Mouse (Mus musculus): ENCODE measurements around the gene Slc16a2. TPM values are rescaled to one million over a fixed set of nuclear protein-coding genes. Genes with fewer than 3 reads are reported as not detected.

Slc16a2 gene
- polyA plus RNA-seq, 1 experiment from 2014 or later, result 31.6 TPM

- WGBS, result 50% methylated on average over 12 of the region's 12 CpGs
- no peaks in the 10 kb centered on the region for H3K9me3 ChIP-seq (ENCODE audit: control insufficient read depth, low read length)
- DNase-seq (no peak), ATAC-seq (ENCODE audit: low FRiP score, low TSS enrichment) (no peak)
- no peak overlapping the region for H3K4me3 ChIP-seq (replicated peaks; ENCODE audit: low read depth, low read length)
- no peaks in the 10 kb centered on the region for H3K4me1 ChIP-seq (ENCODE audit: control insufficient read depth, insufficient read depth, low read length)
- H3K9ac ChIP-seq (replicated peaks; ENCODE audit: low read length), result no peak overlapping the region
- H3K4me2 ChIP-seq (ENCODE audit: low read length), result no peak overlapping the region
- peaks cover 24% of the 10 kb centered on the region; the same call in 1 of the 2 replicates for H3K27me3 ChIP-seq (ENCODE audit: control insufficient read depth, insufficient read depth, low read length)
- no peak overlapping the region for H3K27ac ChIP-seq (replicated peaks; ENCODE audit: low read depth, low read length)
- H3K36me3 ChIP-seq (ENCODE audit: control insufficient read depth, insufficient read depth, low read length), result no peaks in the 10 kb centered on the region
These were observed 102.1 kb downstream of the Slc16a2 start for GRCm38 (mm10) chrX:103719618-103720185.

- H3K36me3 ChIP-seq (ENCODE audit: control insufficient read depth, insufficient read depth, low read length), result no peaks in the 10 kb centered on the region
- no peak overlapping the region for H3K27ac ChIP-seq (replicated peaks; ENCODE audit: low read depth, low read length)
- H3K9me3 ChIP-seq (ENCODE audit: control insufficient read depth, low read length), result no peaks in the 10 kb centered on the region
- no peak for ATAC-seq (ENCODE audit: low FRiP score, low TSS enrichment)
- DNase-seq, result no peak
- H3K4me3 ChIP-seq (replicated peaks; ENCODE audit: low read depth, low read length), result no peak overlapping the region
- no peaks in the 10 kb centered on the region for H3K4me1 ChIP-seq (ENCODE audit: control insufficient read depth, insufficient read depth, low read length)
- 50% methylated on average over 7 of the region's 7 CpGs for WGBS
- H3K4me2 ChIP-seq (ENCODE audit: low read length), result no peak overlapping the region
- H3K27me3 ChIP-seq (ENCODE audit: control insufficient read depth, insufficient read depth, low read length), result peaks cover 20% of the 10 kb centered on the region
- H3K9ac ChIP-seq (replicated peaks; ENCODE audit: low read length), result no peak overlapping the region
These were observed 108.9 kb downstream of the Slc16a2 start for GRCm38 (mm10) chrX:103712922-103713321.

GRCm38 (mm10) chrX:103709671-103710070 lies 112.1 kb downstream of the Slc16a2 start:
- Histone ChIP-seq H3K4me1 (ENCODE audit: control insufficient read depth, insufficient read depth, low read length) (no peaks in the 10 kb centered on the region), H3K4me3 (replicated peaks; ENCODE audit: low read depth, low read length) (no peak overlapping the region), H3K36me3 (ENCODE audit: control insufficient read depth, insufficient read depth, low read length) (no peaks in the 10 kb centered on the region), H3K9me3 (ENCODE audit: control insufficient read depth, low read length) (no peaks in the 10 kb centered on the region), H3K4me2 (ENCODE audit: low read length) (no peak overlapping the region), H3K27me3 (ENCODE audit: control insufficient read depth, insufficient read depth, low read length) (peaks cover 18% of the 10 kb centered on the region), H3K27ac (replicated peaks; ENCODE audit: low read depth, low read length) (no peak overlapping the region), H3K9ac (replicated peaks; ENCODE audit: low read length) (no peak overlapping the region)
- WGBS, result 49% methylated on average over 2 of the region's 2 CpGs
- DNase-seq (no peak), ATAC-seq (ENCODE audit: low FRiP score, low TSS enrichment) (no peak)

GRCm38 (mm10) chrX:103708592-103708991 lies 113.2 kb downstream of the Slc16a2 start:
- no peak overlapping the region for H3K27ac ChIP-seq (replicated peaks; ENCODE audit: low read depth, low read length)
- no peak overlapping the region for H3K4me2 ChIP-seq (ENCODE audit: low read length)
- H3K9me3 ChIP-seq (ENCODE audit: control insufficient read depth, low read length), result no peaks in the 10 kb centered on the region
- WGBS, result 73% methylated on average over 1 of the region's 1 CpGs
- peaks cover 17% of the 10 kb centered on the region for H3K27me3 ChIP-seq (ENCODE audit: control insufficient read depth, insufficient read depth, low read length)
- no peak overlapping the region for H3K9ac ChIP-seq (replicated peaks; ENCODE audit: low read length)
- H3K4me1 ChIP-seq (ENCODE audit: control insufficient read depth, insufficient read depth, low read length), result 0 out of 2 replicates have a peak, but pooled peaks cover 4% of the 10 kb centered on the region
- no peak overlapping the region for H3K4me3 ChIP-seq (replicated peaks; ENCODE audit: low read depth, low read length)
- H3K36me3 ChIP-seq (ENCODE audit: control insufficient read depth, insufficient read depth, low read length), result no peaks in the 10 kb centered on the region
- ATAC-seq (ENCODE audit: low FRiP score, low TSS enrichment) (no peak), DNase-seq (no peak)

- H3K27ac ChIP-seq (replicated peaks; ENCODE audit: low read depth, low read length), result no peak overlapping the region
- peaks cover 39% of the 10 kb centered on the region; the same call in 1 of the 2 replicates for H3K27me3 ChIP-seq (ENCODE audit: control insufficient read depth, insufficient read depth, low read length)
- WGBS, result 92% methylated on average over 4 of the region's 4 CpGs
- 0 out of 2 replicates have a peak, but pooled peaks cover 4% of the 10 kb centered on the region for H3K4me1 ChIP-seq (ENCODE audit: control insufficient read depth, insufficient read depth, low read length)
- H3K9ac ChIP-seq (replicated peaks; ENCODE audit: low read length), result no peak overlapping the region
- H3K9me3 ChIP-seq (ENCODE audit: control insufficient read depth, low read length), result no peaks in the 10 kb centered on the region
- DNase-seq (no peak), ATAC-seq (ENCODE audit: low FRiP score, low TSS enrichment) (no peak)
- no peak overlapping the region for H3K4me2 ChIP-seq (ENCODE audit: low read length)
- no peaks in the 10 kb centered on the region for H3K36me3 ChIP-seq (ENCODE audit: control insufficient read depth, insufficient read depth, low read length)
- no peak overlapping the region for H3K4me3 ChIP-seq (replicated peaks; ENCODE audit: low read depth, low read length)
These were observed 117.2 kb downstream of the Slc16a2 start for GRCm38 (mm10) chrX:103704611-103705010.

- Histone ChIP-seq H3K4me3 (replicated peaks; ENCODE audit: low read depth, low read length) (no peak overlapping the region), H3K27ac (replicated peaks; ENCODE audit: low read depth, low read length) (no peak overlapping the region), H3K4me2 (ENCODE audit: low read length) (no peak overlapping the region), H3K9me3 (ENCODE audit: control insufficient read depth, low read length) (no peaks in the 10 kb centered on the region), H3K36me3 (ENCODE audit: control insufficient read depth, insufficient read depth, low read length) (no peaks in the 10 kb centered on the region), H3K4me1 (ENCODE audit: control insufficient read depth, insufficient read depth, low read length) (0 out of 2 replicates have a peak, but pooled peaks cover 4% of the 10 kb centered on the region), H3K9ac (replicated peaks; ENCODE audit: low read length) (no peak overlapping the region), H3K27me3 (ENCODE audit: control insufficient read depth, insufficient read depth, low read length) (peaks cover 39% of the 10 kb centered on the region; the same call in 1 of the 2 replicates)
- whole genome bisulfite sequencing, result 45% methylated on average over 4 of the region's 4 CpGs
- peak; percentile 55; the same call in 1 of the 2 replicates for ATAC-seq (ENCODE audit: low FRiP score, low TSS enrichment)
- DNase-seq, result peak; percentile 82
These were observed 117.8 kb downstream of the Slc16a2 start for GRCm38 (mm10) chrX:103704024-103704423.

GRCm38 (mm10) chrX:103697796-103698195 lies 124.0 kb downstream of the Slc16a2 start:
- Histone ChIP-seq H3K4me1 (ENCODE audit: control insufficient read depth, insufficient read depth, low read length) (0 out of 2 replicates have a peak, but pooled peaks cover 6% of the 10 kb centered on the region), H3K27me3 (ENCODE audit: control insufficient read depth, insufficient read depth, low read length) (peaks cover 48% of the 10 kb centered on the region), H3K4me3 (replicated peaks; ENCODE audit: low read depth, low read length) (no peak overlapping the region), H3K36me3 (ENCODE audit: control insufficient read depth, insufficient read depth, low read length) (no peaks in the 10 kb centered on the region), H3K9ac (replicated peaks; ENCODE audit: low read length) (no peak overlapping the region), H3K27ac (replicated peaks; ENCODE audit: low read depth, low read length) (no peak overlapping the region; the same call in 1 of the 2 replicates), H3K9me3 (ENCODE audit: control insufficient read depth, low read length) (no peaks in the 10 kb centered on the region), H3K4me2 (ENCODE audit: low read length) (no peak overlapping the region)
- ATAC-seq (ENCODE audit: low FRiP score, low TSS enrichment), result no peak
- WGBS, result 71% methylated on average over 2 of the region's 2 CpGs
- no peak for DNase-seq

- Histone ChIP-seq H3K9me3 (ENCODE audit: control insufficient read depth, low read length) (no peaks in the 10 kb centered on the region), H3K36me3 (ENCODE audit: control insufficient read depth, insufficient read depth, low read length) (no peaks in the 10 kb centered on the region), H3K4me3 (replicated peaks; ENCODE audit: low read depth, low read length) (peak overlapping the region; percentile 14; the same call in 1 of the 2 replicates), H3K9ac (replicated peaks; ENCODE audit: low read length) (peak overlapping the region; percentile 29; the same call in 1 of the 2 replicates), H3K4me1 (ENCODE audit: control insufficient read depth, insufficient read depth, low read length) (0 out of 2 replicates have a peak, but pooled peaks cover 6% of the 10 kb centered on the region), H3K27ac (replicated peaks; ENCODE audit: low read depth, low read length) (peak overlapping the region; percentile 82), H3K27me3 (ENCODE audit: control insufficient read depth, insufficient read depth, low read length) (peaks cover 50% of the 10 kb centered on the region), H3K4me2 (ENCODE audit: low read length) (peak overlapping the region; percentile 71)
- WGBS, result 9% methylated on average over 9 of the region's 9 CpGs
- DNase-seq, result peak; percentile 76
- peak; percentile 76 for ATAC-seq (ENCODE audit: low FRiP score, low TSS enrichment)
These were observed 125.7 kb downstream of the Slc16a2 start for GRCm38 (mm10) chrX:103696081-103696519.

Data from midbrain, embryonic 14.5 days (tissue).